Mouse (Mus musculus) heart, embryonic 12.5 days (tissue): ENCODE results near the gene Surf1. TPM values are rescaled to one million over a fixed set of nuclear protein-coding genes. Genes with fewer than 3 reads are reported as not detected.
"Not testable (repeated sequence)": the region's sequence is repeated elsewhere in the genome, so short reads cannot be mapped to it uniquely, and the experiment has no call there.

Experiments used
- ATAC-seq: fragments of 200-750 bp; cut with Nextera tagmentation; 2 replicates; pipeline ENCODE4 v1.8.0; 2017; ENCODE audit warnings: moderate TSS enrichment, moderate library complexity; ENCODE audit not compliant: insufficient number of reproducible peaks, low FRiP score
- H3K27ac ChIP-seq: fragments of 300-500 bp; sonication (generic); 2 replicates; pipeline ENCODE4 v1.5.1; 2016; ENCODE audit warnings: mild to moderate bottlenecking, moderate library complexity; ENCODE audit not compliant: poor library complexity, severe bottlenecking
- H3K27me3 ChIP-seq: fragments of 300-500 bp; sonication (generic); replicated peaks from 2 replicates; pipeline ENCODE4 v1.6.1; 2016; ENCODE audit warnings: mild to moderate bottlenecking, moderate library complexity
- H3K36me3 ChIP-seq: fragments of 300-500 bp; sonication (generic); 2 replicates; pipeline ENCODE4 v1.6.1; 2016; ENCODE audit warnings: mild to moderate bottlenecking, moderate library complexity
- H3K4me1 ChIP-seq: fragments of 300-500 bp; sonication (generic); replicated peaks from 2 replicates; pipeline ENCODE4 v1.6.1; 2016; ENCODE audit warnings: mild to moderate bottlenecking
- H3K4me2 ChIP-seq: fragments of 300-500 bp; sonication (generic); 2 replicates; pipeline ENCODE4 v1.6.1; 2016; ENCODE audit warnings: mild to moderate bottlenecking, moderate library complexity
- H3K4me3 ChIP-seq: fragments of 300-500 bp; sonication (generic); 2 replicates; pipeline ENCODE4 v1.5.1; 2016; ENCODE audit warnings: mild to moderate bottlenecking
- H3K9ac ChIP-seq: fragments of 300-500 bp; sonication (generic); 2 replicates; pipeline ENCODE4 v1.6.1; 2016; ENCODE audit warnings: mild to moderate bottlenecking, moderate library complexity
- H3K9me3 ChIP-seq: fragments of 300-500 bp; sonication (generic); replicated peaks from 2 replicates; pipeline ENCODE4 v1.6.1; 2016; ENCODE audit warnings: mild to moderate bottlenecking, moderate library complexity
- WGBS: fragments of 180-500 bp; shearing (Covaris S2); methylation state at CpG from one replicate; pipeline ENCODE4 v1.1.7; 2016; 5-methylcytosine and 5-hydroxymethylcytosine counted together
- polyA plus RNA-seq: library from polyadenylated mRNA; unstranded; fragments of >200 nt; fragmentation: Nextera tagmentation; extraction: Ambion mirVana; gene quantifications from 2 replicates; pipeline ENCODE4 v1.2.1, GENCODE M21; 2016

Surf1 gene
- polyA plus RNA-seq, 1 experiment from 2014 or later, result 39.2 TPM

DNA sequence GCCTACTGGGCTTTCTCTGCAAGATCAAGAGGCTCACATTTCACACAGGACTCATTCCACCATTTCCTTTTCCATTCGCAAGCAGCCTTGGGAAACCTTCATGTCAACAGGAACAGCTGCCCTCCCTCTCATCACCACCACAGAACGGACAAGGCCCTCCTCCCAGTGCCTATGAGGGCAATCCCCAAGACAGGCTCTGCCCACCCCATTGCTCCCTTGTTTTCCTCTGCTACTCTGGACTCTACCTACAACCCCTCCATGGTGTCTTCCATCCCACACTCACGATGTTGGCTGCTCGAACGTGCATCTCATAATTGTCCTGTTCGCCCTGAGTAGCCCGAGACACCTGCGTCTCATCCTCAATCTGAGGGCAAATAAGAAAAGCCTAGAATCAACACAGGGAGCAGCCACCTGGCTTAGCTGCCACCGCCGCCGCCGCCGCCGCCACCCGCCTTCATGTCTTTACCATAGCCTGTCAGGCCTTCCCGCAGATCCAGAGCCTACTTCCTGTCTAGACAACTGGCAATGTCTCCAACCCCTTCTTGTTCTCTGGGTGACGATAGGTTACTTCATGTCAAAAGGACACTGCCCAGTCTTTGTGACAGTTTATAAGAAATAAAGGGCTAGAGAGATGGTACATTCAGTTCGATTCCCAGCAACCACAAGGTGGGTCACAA is 7.5 kb downstream of the Surf1 start:
- peak overlapping the region; percentile 79 for H3K4me3 ChIP-seq
- H3K27me3 ChIP-seq, result no peaks in the 10 kb centered on the region
- no peak for ATAC-seq
- peaks cover 37% of the 10 kb centered on the region for H3K4me1 ChIP-seq
- H3K36me3 ChIP-seq, result peaks cover 64% of the 10 kb centered on the region
- H3K4me2 ChIP-seq, result peak overlapping the region; percentile 95
- H3K27ac ChIP-seq, result no peak overlapping the region
- H3K9me3 ChIP-seq, result no peaks in the 10 kb centered on the region
- H3K9ac ChIP-seq, result peak overlapping the region; percentile 58
- WGBS, result 77% methylated on average over 18 of the region's 18 CpGs

DNA sequence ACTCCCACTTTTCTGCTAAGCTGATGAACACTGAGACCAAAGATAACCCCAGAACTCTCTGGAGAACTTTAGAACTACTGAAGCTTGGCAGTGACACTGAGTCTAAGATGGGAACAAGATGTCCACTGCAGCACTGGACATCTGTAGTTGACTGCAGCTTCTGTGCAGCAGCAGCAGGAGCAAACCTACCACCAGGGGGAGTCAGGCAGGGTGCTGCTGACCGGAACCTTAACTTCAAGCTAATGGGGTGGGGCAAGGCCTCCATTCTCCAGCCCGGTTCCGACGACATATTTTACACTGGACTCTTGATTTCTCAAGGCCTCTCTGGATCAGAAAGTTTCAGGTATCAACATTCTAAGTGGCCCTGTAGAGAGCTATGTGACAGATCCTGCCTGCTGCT is 9.2 kb downstream of the Surf1 start:
- no peak overlapping the region for H3K27ac ChIP-seq
- H3K9me3 ChIP-seq, result no peaks in the 10 kb centered on the region
- no peaks in the 10 kb centered on the region for H3K27me3 ChIP-seq
- WGBS, result 58% methylated on average over 4 of the region's 4 CpGs
- peaks cover 47% of the 10 kb centered on the region for H3K36me3 ChIP-seq
- ATAC-seq, result no peak
- H3K9ac ChIP-seq, result no peak overlapping the region
- no peak overlapping the region for H3K4me3 ChIP-seq
- H3K4me2 ChIP-seq, result no peak overlapping the region
- peaks cover 34% of the 10 kb centered on the region for H3K4me1 ChIP-seq

DNA sequence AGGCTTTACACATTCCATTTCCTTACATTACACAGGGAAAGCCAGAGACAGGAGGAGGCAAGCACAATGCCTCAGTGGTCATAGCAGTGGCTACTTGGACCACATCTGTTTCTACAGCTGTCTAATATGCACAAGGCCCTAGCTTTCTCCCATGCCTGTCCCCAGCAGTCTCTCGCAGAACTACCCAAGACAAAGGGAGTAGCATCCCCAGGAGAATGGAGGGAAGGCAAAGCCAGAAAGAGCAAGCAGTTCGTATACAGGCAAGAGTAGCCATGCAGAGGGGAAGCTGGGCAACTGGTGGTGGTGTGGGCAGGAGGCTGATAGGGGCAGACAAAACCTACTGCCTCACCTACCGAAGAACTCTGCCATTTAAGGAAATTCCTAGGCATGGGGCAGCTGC is 9.9 kb downstream of the Surf1 start:
- no peak for ATAC-seq

DNA sequence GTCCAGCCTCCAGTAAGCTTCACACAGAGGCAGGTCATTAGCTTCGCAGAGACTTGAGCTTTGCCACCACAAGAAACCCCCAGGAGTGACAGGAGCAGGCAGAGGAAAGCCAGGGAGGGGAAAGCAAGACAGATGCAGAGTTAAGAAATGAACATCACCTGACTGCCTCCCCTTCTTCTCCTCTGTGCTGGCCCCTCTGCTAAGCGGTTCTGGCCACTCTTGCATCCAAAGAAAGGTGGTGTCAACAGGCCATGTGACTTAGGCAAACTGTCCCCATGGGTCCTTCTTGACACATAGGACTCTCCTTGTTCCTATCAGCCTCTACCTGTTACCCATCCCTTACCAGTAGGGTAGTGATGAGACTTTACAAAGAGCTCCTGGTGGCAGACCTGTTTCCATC is 10.4 kb downstream of the Surf1 start:
- no peak overlapping the region for H3K9ac ChIP-seq
- H3K27me3 ChIP-seq, result no peaks in the 10 kb centered on the region
- no peak overlapping the region for H3K4me2 ChIP-seq
- WGBS, result 93% methylated on average over 2 of the region's 2 CpGs
- H3K9me3 ChIP-seq, result no peaks in the 10 kb centered on the region
- H3K4me1 ChIP-seq, result peaks cover 36% of the 10 kb centered on the region
- no peak for ATAC-seq
- H3K4me3 ChIP-seq, result no peak overlapping the region
- no peak overlapping the region for H3K27ac ChIP-seq
- peaks cover 39% of the 10 kb centered on the region for H3K36me3 ChIP-seq

More for the DNA sequence above, 9.9 kb downstream of the Surf1 start:
- Histone ChIP-seq H3K36me3 (peaks cover 40% of the 10 kb centered on the region), H3K27ac (no peak overlapping the region), H3K9ac (no peak overlapping the region), H3K4me1 (peaks cover 34% of the 10 kb centered on the region), H3K4me2 (no peak overlapping the region), H3K27me3 (no peaks in the 10 kb centered on the region), H3K9me3 (no peaks in the 10 kb centered on the region), H3K4me3 (no peak overlapping the region)
- 92% methylated on average over 3 of the region's 3 CpGs for WGBS

DNA sequence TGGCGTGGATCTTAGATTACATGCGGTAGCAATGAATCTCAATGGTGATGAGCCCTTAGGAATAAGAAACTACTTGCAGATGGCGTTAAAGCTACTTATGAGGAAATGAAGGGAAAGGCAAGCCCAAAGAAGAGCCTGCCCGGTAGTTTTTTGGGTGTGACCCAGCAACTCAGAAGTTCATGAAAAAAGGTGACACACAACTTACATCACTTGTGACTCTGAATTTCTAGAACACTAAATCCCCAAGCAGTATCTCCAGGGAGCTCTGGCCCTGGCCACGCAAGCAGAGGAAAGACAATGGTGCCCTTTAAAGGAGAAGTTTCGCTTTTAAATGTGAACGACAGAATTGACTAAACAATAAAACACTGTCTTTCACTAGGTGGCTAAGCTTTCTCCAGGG is 13.0 kb downstream of the Surf1 start:
- no peak for ATAC-seq
- peak overlapping the region; percentile 79 for H3K27ac ChIP-seq
- H3K4me3 ChIP-seq, result peak overlapping the region; percentile 89
- H3K27me3 ChIP-seq, result no peaks in the 10 kb centered on the region
- peak overlapping the region; percentile 83 for H3K4me2 ChIP-seq
- H3K4me1 ChIP-seq, result peaks cover 21% of the 10 kb centered on the region
- H3K9me3 ChIP-seq, result no peaks in the 10 kb centered on the region
- WGBS, result 13% methylated on average over 7 of the region's 7 CpGs
- H3K36me3 ChIP-seq, result peaks cover 56% of the 10 kb centered on the region
- H3K9ac ChIP-seq, result peak overlapping the region; percentile 84

DNA sequence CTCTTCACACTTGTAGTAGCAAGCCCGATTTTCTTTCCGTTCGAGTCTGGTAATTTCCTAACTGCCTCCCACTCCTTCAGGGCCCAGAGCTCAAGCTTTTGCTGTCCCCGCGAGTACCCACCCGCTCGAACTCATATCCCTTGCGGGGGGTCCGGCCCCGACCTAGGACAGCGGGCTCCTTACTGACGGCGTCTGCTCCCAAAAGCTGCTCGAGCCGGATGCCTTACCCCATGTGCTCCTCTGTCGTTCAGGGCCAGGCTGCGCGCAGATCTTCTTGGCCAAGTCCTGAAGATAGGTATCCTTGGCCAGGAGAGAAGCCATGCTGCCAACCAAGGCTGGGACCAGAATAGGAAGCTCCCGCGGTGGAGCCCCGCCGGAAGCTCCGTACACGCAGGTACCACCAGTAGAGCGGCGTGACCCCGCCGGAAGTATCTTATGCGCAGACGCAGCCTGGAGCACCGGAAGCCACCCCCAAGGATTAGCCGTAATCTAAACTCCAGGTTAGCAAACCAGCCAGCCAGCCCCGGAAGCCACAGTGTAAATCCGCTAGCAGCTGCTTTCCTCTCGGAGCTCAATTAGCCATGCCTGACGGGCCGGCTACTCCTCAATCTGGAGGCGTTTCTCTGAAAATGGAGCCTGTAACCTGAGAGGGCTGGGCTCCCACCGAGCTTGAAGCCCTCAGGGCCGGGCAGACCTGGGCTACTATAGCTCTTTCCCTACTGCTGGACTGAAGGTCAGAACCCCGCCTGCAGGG is 13.7 kb downstream of the Surf1 start, which contains the start of gene Surf6:
Gene Surf6 (minus strand): TSS at position 413 of the 754 bp plus-strand sequence.
- under 1% methylated on average over 41 of the region's 41 CpGs for WGBS
- peaks cover 57% of the 10 kb centered on the region for H3K36me3 ChIP-seq
- H3K9me3 ChIP-seq, result no peaks in the 10 kb centered on the region
- H3K4me2 ChIP-seq, result peak within 1 kb of the TSS; percentile 83
- no peaks in the 10 kb centered on the region for H3K27me3 ChIP-seq
- peak within 1 kb of the TSS; percentile 89 for H3K4me3 ChIP-seq
- peak; percentile 91 for ATAC-seq
- H3K4me1 ChIP-seq, result peaks cover 20% of the 10 kb centered on the region
- peak within 1 kb of the TSS; percentile 84 for H3K9ac ChIP-seq
- H3K27ac ChIP-seq, result peak within 1 kb of the TSS; percentile 79

DNA sequence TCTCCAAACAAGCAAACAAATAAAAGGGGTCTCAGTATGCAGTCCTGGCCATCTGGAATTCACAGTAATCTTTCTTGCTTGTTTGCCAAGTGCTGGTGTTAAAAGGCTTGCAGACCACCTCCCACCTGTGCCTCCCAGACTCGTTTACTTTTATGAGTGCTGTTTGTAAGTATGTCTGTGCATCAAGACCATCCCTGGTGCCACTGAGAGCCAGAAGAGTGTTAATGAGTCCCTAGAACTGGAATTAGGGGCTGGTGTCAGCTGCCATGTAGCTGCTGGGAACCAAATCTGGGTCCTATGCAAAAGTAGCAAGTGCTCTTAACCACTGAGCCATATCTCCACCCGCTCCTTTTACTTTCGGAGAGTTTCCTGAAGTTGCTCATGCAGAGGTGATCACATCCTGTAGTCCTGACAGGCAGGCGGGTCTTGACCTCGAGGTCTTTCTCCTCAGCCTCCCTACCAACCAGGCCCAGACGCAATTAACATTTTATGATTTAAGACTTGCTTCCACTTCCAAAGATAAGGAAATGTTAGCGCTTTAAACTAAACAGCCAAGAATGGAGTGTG is 14.4 kb downstream of the Surf1 start:
- ATAC-seq, result no peak
- Histone ChIP-seq H3K4me2 (peak overlapping the region; percentile 83), H3K4me3 (peak overlapping the region; percentile 89), H3K27ac (peak overlapping the region; percentile 73; the same call in 1 of the 2 replicates), H3K4me1 (peaks cover 20% of the 10 kb centered on the region), H3K9ac (peak overlapping the region; percentile 84), H3K36me3 (peaks cover 57% of the 10 kb centered on the region), H3K9me3 (no peaks in the 10 kb centered on the region), H3K27me3 (no peaks in the 10 kb centered on the region)
- 9% methylated on average over 7 of the region's 7 CpGs for WGBS

DNA sequence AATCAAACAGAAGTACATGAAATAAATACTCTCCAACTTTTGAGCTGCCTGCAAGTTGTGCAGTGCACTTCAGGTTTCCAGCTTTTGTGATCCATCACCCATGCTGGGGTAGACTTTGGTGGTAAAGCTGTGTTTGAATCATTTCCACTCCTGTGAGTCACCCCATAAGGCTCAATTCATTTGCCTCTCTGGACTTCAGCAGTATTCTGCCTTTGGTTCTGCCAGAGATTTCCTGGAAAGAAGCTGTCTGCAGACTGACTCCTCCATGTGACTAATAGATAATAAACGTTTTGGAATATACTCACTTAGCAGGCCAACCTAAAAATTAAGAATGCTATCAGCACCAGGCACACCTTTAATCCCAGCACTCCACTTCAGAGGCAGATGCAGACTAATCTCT is 15.6 kb downstream of the Surf1 start:
- WGBS, result 41% methylated on average over 1 of the region's 1 CpGs
- H3K36me3 ChIP-seq, result peaks cover 57% of the 10 kb centered on the region
- H3K9ac ChIP-seq, result no peak overlapping the region
- H3K27ac ChIP-seq, result no peak overlapping the region
- H3K4me1 ChIP-seq, result peaks cover 20% of the 10 kb centered on the region
- no peaks in the 10 kb centered on the region for H3K9me3 ChIP-seq
- H3K4me3 ChIP-seq, result no peak overlapping the region
- no peak for ATAC-seq
- H3K27me3 ChIP-seq, result no peaks in the 10 kb centered on the region
- H3K4me2 ChIP-seq, result no peak overlapping the region

DNA sequence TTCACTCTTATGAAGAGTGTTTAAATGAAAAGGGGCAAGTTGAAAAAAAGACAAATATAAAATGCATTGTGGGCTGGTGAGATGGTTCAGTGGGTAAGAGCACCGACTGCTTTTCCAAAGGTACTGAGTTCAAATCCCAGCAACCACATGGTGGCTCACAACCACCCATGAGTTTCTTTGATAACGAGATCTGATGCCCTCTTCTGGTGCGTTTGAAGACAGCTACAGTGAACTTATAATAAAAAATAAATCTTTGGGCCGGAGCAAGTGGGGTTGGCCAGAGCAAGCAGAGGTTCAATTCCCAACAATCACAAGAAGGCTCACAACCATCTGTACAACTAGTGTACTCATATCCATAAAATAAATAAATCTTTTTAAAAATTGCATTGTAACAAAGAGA is 20.4 kb downstream of the Surf1 start:
- no peak for ATAC-seq

DNA sequence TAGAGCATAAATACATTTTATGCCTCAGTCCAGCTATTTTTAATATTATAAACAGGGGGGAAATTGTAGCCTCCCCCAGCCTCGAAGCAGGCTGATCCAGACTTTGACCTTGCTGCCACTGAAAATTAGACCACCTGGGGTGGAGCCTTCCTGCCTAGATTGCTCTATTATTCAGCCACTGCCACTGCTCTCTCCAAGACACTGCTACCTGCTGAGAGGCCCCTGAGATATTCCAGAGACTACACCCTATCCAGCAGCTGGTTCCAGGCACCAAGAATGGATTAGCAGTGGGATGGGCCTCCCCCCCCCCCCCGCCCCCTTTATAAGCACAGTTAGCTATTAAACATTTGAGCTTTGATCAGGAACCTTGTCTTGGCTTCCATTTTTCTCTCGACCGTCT is 30.2 kb downstream of the Surf1 start:
- H3K36me3 ChIP-seq, result peaks cover 31% of the 10 kb centered on the region
- not testable (repeated sequence) for ATAC-seq, H3K9me3 ChIP-seq, H3K4me2 ChIP-seq, H3K4me3 ChIP-seq, H3K27me3 ChIP-seq, H3K27ac ChIP-seq, H3K4me1 ChIP-seq, H3K9ac ChIP-seq
- 87% methylated on average over 4 of the region's 4 CpGs for WGBS

More for the DNA sequence above, 20.4 kb downstream of the Surf1 start:
- Histone ChIP-seq H3K4me3 (no peak overlapping the region), H3K36me3 (peaks cover 85% of the 10 kb centered on the region), H3K9ac (no peak overlapping the region), H3K4me1 (no peaks in the 10 kb centered on the region), H3K4me2 (no peak overlapping the region), H3K27me3 (no peaks in the 10 kb centered on the region), H3K9me3 (no peaks in the 10 kb centered on the region), H3K27ac (no peak overlapping the region)
- 87% methylated on average over 4 of the region's 4 CpGs for WGBS

DNA sequence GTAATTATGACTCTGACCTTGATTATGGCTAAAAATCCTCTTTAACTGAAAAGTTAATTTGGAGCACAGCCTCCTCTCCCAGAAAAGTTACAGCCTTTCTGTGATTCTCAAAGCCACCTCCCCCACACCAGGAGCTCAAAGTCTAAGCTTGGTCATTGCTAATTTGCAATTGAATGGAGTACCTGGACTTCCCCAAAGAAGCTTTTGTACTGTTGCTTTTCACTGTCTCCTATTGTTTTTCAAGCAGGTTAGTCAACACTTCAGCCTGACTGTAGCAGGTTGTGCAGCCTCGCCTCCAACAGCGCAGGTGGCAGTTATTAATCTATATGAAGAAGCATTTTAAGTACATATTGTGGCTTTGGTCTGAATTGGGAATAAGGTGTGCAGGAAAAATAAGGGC is 30.8 kb downstream of the Surf1 start:
- not testable (repeated sequence) for H3K27me3 ChIP-seq, H3K9ac ChIP-seq
- 84% methylated on average over 2 of the region's 2 CpGs for WGBS

More for the DNA sequence above, 30.8 kb downstream of the Surf1 start:
- not testable (repeated sequence) for H3K4me3 ChIP-seq, H3K4me1 ChIP-seq, H3K9me3 ChIP-seq, H3K4me2 ChIP-seq, H3K27ac ChIP-seq, ATAC-seq
- peaks cover 25% of the 10 kb centered on the region for H3K36me3 ChIP-seq
